12 mouse cellular contexts compared by ENCODE assay signal in the genomic region with DNA sequence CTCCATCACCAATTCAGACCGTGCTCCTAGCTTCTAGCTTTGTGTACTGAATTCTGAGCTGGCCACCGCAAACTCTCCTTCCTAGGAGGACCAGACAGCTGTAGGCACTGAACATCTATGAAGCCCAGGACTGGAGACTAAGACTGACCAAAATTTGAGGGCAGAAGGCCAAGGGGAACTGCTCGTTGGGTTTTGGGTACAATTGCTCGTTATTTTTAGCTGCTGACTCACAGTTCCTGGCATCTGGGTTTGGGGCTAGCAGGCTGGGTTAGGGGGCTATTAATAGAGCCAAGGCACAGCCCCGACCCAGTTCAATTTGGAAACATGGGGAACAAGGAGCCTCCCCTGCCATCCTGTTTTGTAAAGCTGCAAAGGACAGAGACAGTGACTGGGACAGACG. TPM values are rescaled to one million over a fixed set of nuclear protein-coding genes. Genes with fewer than 3 reads are reported as not detected.
A peak's percentile ranks its signal among the peaks of the same experiment; 100 is the strongest.
DNase-seq lines count a peak whose midpoint lies in the region; ATAC-seq lines count a peak whose summit lies in the region.
"Had no signal": no experiment of that assay in that cellular context is flagged by ENCODE, and none has a peak within 500 bp of the region (broad histone marks: within the 10 kb centered on the region; RNA-seq: fewer than 3 reads in every experiment).

No protein-coding gene starts in this region.

- H3K27ac ChIP-seq in hindbrain, embryonic 16.5 days (ENCODE audit: low read depth, low read length), result no peak overlapping the region
- H3K27ac ChIP-seq: liver, embryonic 13.5 days had no signal

- no peaks in the 10 kb centered on the region for H3K4me1 ChIP-seq in hindbrain, embryonic 16.5 days (ENCODE audit: control insufficient read depth, insufficient read depth, low read depth, low read length)
- H3K4me1 ChIP-seq: liver, embryonic 13.5 days; midbrain, embryonic 13.5 days had no signal

- DNase-seq in frontal cortex, postnatal 14 days (ENCODE audit: low spot score in 2 of 2), result no peak
- DNase-seq in 416B (ENCODE audit: low read depth), result peak; percentile 85
- DNase-seq in heart, adult 9 months (ENCODE audit: low spot score in 2 of 2), result peak; percentile 43 to 49
- peak; percentile 29 for DNase-seq in layer of hippocampus, adult 9-10 months (ENCODE audit: low spot score)
- no peak for DNase-seq in retina, embryonic 14.5 days (ENCODE audit: low spot score)
- DNase-seq in frontal cortex, postnatal 25 days (ENCODE audit: low spot score in 2 of 2), result no peak
- DNase-seq: liver, embryonic 13.5 days had no signal

- no peaks in the 10 kb centered on the region; the same call in 1 of the 2 replicates for H3K27me3 ChIP-seq in hindbrain, embryonic 16.5 days (replicated peaks; ENCODE audit: control insufficient read depth, insufficient read depth, low read length)
- H3K27me3 ChIP-seq: midbrain, embryonic 13.5 days had no signal

- no peak overlapping the region for H3K4me2 ChIP-seq in hindbrain, embryonic 16.5 days (ENCODE audit: low read length)
- H3K4me2 ChIP-seq: liver, embryonic 13.5 days; midbrain, embryonic 13.5 days had no signal

- no peaks in the 10 kb centered on the region for H3K36me3 ChIP-seq in hindbrain, embryonic 16.5 days (ENCODE audit: control insufficient read depth, insufficient read depth, low read length)
- H3K36me3 ChIP-seq: liver, embryonic 13.5 days; midbrain, embryonic 13.5 days had no signal

- 63% methylated on average over 6 of the region's 6 CpGs for WGBS in hindbrain, embryonic 16.5 days

- no peak overlapping the region for H3K4me3 ChIP-seq in hindbrain, embryonic 16.5 days (ENCODE audit: low read length)
- H3K4me3 ChIP-seq: liver, embryonic 13.5 days; midbrain, embryonic 13.5 days had no signal

- 0 out of 2 replicates have a peak, but pooled peaks have one; percentile 25 for ATAC-seq in frontal cortex, adult (ENCODE audit: low TSS enrichment)
- no peak for ATAC-seq in hindbrain, embryonic 16.5 days
- ATAC-seq: forebrain, embryonic 14.5 days; intestine, postnatal 0 days; midbrain, embryonic 13.5 days had no signal

- no peaks in the 10 kb centered on the region for H3K9me3 ChIP-seq in hindbrain, embryonic 16.5 days (ENCODE audit: control insufficient read depth, low read length)
- H3K9me3 ChIP-seq: liver, embryonic 13.5 days; midbrain, embryonic 13.5 days had no signal

- H3K9ac ChIP-seq in hindbrain, embryonic 16.5 days (ENCODE audit: low read depth, low read length), result no peak overlapping the region
- H3K9ac ChIP-seq: liver, embryonic 13.5 days; midbrain, embryonic 13.5 days had no signal

RNA-seq across cellular contexts. Expression of a gene that starts 11.1 kb away (rescaled TPM):
- polyA plus RNA-seq in hindbrain, embryonic 16.5 days (2015; fragmentation: Nextera tagmentation; extraction: Ambion mirVana), result 38.5 and 45.9 TPM in 2 replicates

RNA-seq across cellular contexts. Expression of a gene that starts 26.7 kb away (rescaled TPM):
- 10.1 and 12.0 TPM in 2 replicates for polyA plus RNA-seq in hindbrain, embryonic 16.5 days (2015; fragmentation: Nextera tagmentation; extraction: Ambion mirVana)

Comparison
In these comparisons a context has a peak if more than half of its experiments do, and no peak if none do; other contexts are left out.
1. DNase-seq: peak in 416B (single experiment), heart, adult 9 months (2 of 2) and layer of hippocampus, adult 9-10 months (single experiment); none in frontal cortex, postnatal 14 days (0 of 2), retina, embryonic 14.5 days (single experiment) and frontal cortex, postnatal 25 days (0 of 2).